Mouse (Mus musculus) erythroblast, embryonic 14.5 days (primary cell): ENCODE measurements around the gene Elf2. TPM values are rescaled to one million over a fixed set of nuclear protein-coding genes. Genes with fewer than 3 reads are reported as not detected.

Experiments used
- H3K27me3 ChIP-seq: 2 replicates; pipeline ENCODE4 v1.6.1; 2012; ENCODE audit warnings: inconsistent platforms; ENCODE audit not compliant: control insufficient read depth
- H3K36me3 ChIP-seq: 2 replicates; pipeline ENCODE4 v1.6.1; 2012; ENCODE audit warnings: mild to moderate bottlenecking, inconsistent platforms; ENCODE audit not compliant: control insufficient read depth
- H3K4me1 ChIP-seq: 2 replicates; pipeline ENCODE4 v1.6.1; 2012; ENCODE audit warnings: inconsistent platforms; ENCODE audit not compliant: control insufficient read depth
- H3K4me3 ChIP-seq: replicated peaks from 2 replicates; pipeline ENCODE3; 2012; ENCODE audit warnings: moderate library complexity, mild to moderate bottlenecking, inconsistent platforms
- H3K9me3 ChIP-seq: 2 replicates; pipeline ENCODE4 v1.6.1; 2012; ENCODE audit warnings: low read length, inconsistent platforms, mixed read lengths; ENCODE audit not compliant: control insufficient read depth
- GATA1 ChIP-seq: IDR thresholded peaks from 2 replicates; pipeline ENCODE4 v1.6.1; 2012; ENCODE audit warnings: low read length, inconsistent platforms, mixed read lengths
- TAL1 ChIP-seq: IDR thresholded peaks from 3 replicates; pipeline ENCODE4 v1.6.1; 2012; ENCODE audit warnings: low read length, inconsistent platforms, mixed read lengths
- polyA plus RNA-seq: library from polyadenylated mRNA; stranded (reverse); fragments of >175 nt; gene quantifications from 2 replicates; pipeline ENCODE4 v1.2.3, GENCODE M21; 2012

Gene Elf2
- polyA plus RNA-seq, 1 experiment = 1.4 TPM

DNA sequence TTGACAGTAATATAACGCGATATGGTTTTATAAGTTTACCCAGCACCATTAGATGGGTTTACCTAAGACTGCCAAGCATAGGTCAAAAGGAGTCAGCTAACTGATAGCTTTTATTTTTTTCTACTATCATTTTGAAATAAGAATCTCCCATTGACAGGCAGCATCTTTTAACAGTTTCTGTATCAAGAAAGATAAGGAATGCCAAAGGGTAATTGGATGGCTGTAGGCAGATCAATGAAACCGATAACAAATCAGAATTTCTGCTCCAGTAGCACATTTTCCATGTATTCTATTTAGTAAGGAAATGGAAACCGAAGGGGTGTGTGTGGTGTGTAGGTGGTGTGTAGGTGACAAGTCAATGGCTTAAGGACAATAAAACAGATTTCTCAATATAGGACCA lies 62.0 kb downstream of the Elf2 start:
- peaks cover 36% of the 10 kb centered on the region for H3K36me3 ChIP-seq
- no peaks in the 10 kb centered on the region for H3K27me3 ChIP-seq
- H3K9me3 ChIP-seq = no peaks in the 10 kb centered on the region
- H3K4me1 ChIP-seq = peaks cover 48% of the 10 kb centered on the region
- TF ChIP-seq GATA1 (no peak), TAL1 (no peak)
- peak overlapping the region; percentile 93 for H3K4me3 ChIP-seq

DNA sequence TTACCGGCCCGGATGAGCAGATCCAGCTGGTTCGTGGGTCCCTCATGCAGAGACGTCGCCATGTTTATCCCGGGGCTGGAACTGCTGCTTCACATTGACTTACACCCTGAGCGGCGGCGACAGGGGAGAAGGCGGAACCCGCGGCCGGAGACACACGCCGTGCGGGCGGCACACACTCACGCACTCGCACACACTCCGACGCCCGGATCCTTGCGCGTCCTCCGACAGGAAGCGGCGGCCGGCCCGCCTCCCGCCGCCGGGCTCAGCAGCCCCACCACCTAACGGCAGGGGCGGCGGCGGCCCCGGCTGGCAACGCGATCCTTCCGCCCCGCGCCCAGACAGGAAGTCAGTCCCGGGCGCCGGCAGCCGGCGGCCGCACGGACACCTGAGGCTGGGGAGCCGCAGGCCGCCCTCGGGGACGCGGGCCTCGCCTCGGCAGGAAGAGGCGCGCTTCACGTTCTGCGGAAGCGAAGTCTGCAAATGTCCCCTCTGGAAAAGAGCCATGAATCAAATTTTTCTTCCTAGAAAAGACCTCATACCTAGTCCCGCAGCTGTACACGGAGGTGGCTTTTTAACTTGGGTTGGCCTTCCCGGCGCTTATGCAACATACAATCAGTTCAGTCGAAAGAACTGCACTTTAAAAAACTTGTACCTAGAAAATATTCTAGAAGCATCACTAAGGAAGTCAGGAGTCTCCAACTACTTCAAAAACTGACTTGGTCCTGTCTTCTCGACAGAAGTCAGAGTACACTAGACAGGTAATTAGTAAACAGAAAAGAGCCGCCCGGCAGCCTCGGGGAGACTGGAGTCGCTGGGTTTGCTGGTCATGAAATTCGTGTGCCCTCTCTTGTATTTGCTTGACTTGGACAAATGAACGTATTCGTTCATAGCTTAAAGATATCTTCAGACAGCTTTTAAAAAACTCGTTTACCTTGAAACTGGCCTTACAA lies 63.0 kb downstream of the Elf2 start:
- Histone ChIP-seq H3K4me1 (peaks cover 48% of the 10 kb centered on the region), H3K9me3 (no peaks in the 10 kb centered on the region), H3K27me3 (no peaks in the 10 kb centered on the region), H3K36me3 (peaks cover 34% of the 10 kb centered on the region), H3K4me3 (peak overlapping the region; percentile 93)
- TF ChIP-seq TAL1 = no peak
- no peak for TF ChIP-seq GATA1

DNA sequence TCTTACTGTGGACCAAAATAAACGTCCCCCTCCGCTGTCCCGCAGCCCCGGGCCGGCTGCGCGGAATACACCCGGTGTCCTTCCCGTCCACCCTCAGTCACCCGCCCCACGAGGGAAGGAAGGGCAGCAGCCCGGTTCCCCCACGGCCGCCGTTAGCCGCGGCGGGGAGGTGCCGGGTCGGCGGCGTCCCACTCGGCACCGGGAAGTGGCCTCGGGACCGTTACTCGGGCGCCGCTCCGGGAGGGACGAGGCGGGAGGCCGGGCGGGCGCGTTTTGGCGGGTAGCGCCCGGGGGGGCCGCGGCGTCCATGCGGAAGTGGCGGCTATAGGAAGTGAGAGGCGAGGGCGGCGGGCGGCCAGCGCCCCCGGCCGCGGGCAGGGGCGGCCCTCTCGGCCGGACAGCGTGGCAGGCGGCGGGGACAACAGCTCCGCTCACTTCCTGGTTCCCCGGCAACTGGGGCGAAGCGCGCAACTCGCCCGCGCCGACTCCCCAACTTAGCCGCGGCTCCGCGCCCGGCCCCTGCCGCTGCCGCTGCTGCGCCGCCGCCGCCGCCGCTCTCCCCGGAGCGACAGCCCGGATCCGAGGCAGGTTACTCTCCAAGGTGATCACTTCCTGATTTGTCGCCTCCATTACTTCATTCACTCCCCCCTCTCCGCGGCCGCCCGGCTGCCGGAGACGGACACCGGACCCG lies 63.9 kb downstream of the Elf2 start:
- peaks cover 46% of the 10 kb centered on the region for H3K4me1 ChIP-seq
- peaks cover 34% of the 10 kb centered on the region for H3K36me3 ChIP-seq
- no peaks in the 10 kb centered on the region for H3K27me3 ChIP-seq
- TF ChIP-seq TAL1 = no peak
- no peak for TF ChIP-seq GATA1
- H3K4me3 ChIP-seq = peak overlapping the region; percentile 93
- no peaks in the 10 kb centered on the region for H3K9me3 ChIP-seq

DNA sequence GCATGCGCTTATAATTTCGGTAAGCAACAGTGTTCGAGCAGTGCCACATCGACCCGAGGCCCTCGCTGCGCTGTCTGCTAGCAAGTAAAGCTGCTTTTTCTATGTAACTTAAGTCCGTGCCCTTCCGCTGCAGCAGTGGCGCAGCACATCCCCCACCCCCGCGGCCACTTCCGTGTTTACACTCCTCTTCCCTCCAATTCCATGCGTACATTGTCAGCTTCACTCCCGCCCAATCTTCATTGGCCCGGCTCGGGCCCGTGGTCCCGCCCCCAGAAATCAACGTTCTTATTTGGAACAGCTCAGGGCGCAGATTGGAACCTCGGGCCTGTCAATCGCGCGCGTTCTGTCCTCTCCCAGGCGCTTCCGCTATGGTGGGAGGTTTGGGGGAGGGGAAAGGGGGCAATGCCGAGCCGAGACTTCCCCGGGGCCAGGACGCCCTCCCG lies 64.5 kb downstream of the Elf2 start:
- Histone ChIP-seq H3K4me1 (peaks cover 46% of the 10 kb centered on the region), H3K4me3 (peak overlapping the region; percentile 93), H3K9me3 (no peaks in the 10 kb centered on the region), H3K36me3 (peaks cover 34% of the 10 kb centered on the region), H3K27me3 (no peaks in the 10 kb centered on the region)
- TF ChIP-seq GATA1 = no peak
- TF ChIP-seq TAL1 = no peak

DNA sequence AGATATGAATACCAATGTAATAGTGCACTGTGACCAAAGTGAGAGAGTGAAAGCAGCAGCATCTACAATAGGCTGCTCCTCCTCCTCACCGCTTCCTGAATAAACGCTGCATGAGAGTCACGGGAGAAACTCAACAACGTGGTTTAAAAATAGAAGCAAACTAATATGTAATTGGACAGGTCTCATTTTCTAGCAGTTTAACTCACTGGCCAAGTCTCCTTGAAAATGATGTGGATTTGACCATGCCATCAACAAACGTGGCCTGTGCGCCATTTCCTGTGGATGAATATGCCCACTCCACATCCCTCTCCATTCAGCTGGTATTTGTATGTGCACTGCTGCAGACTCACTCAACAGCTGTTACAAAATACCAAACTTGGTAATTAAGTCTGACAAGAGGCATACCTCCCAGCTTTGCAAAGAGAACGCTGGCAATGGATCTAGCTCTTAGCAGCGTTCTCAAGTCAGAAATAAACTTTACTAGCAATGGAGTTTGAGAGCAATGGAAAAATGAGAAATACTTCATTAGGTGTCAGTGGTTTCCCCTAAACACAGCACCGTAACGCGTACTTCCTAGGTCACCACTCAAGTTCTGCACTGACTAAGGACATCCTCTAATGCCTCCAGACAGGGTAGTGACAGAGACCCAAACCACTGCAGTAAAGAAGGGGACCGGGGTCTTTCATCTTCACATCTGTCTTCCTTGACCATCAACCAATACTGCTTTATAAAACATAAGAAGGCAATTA lies 70.2 kb downstream of the Elf2 start:
- no peaks in the 10 kb centered on the region for H3K9me3 ChIP-seq
- H3K4me3 ChIP-seq = no peak overlapping the region
- no peak for TF ChIP-seq GATA1
- no peak for TF ChIP-seq TAL1
- peaks cover 55% of the 10 kb centered on the region for H3K36me3 ChIP-seq
- no peaks in the 10 kb centered on the region for H3K27me3 ChIP-seq
- peaks cover 9% of the 10 kb centered on the region for H3K4me1 ChIP-seq

DNA sequence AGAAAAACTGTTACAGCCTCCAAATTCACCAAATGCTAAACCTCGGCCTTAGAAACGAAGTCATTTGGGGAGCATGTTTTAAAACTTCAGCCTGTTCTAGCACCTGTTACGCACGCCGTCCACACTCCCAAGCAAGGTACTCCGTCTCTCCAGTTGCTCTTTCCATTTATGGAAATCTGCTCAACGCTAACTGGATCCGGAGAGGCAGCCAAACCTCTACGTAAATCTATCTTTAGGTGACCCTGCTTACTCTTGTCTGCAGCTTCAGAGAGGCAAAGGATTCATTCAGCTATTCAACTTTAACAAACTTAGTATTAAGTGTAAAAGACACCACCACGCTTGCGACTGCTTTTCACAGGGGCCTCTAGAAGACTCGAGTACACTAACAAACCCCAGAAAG lies 72.0 kb downstream of the Elf2 start:
- Histone ChIP-seq H3K4me3 (no peak overlapping the region), H3K4me1 (peaks cover 3% of the 10 kb centered on the region; the same call in 1 of the 2 replicates), H3K27me3 (no peaks in the 10 kb centered on the region), H3K9me3 (no peaks in the 10 kb centered on the region), H3K36me3 (peaks cover 63% of the 10 kb centered on the region)
- TF ChIP-seq GATA1 (no peak), TAL1 (no peak)

DNA sequence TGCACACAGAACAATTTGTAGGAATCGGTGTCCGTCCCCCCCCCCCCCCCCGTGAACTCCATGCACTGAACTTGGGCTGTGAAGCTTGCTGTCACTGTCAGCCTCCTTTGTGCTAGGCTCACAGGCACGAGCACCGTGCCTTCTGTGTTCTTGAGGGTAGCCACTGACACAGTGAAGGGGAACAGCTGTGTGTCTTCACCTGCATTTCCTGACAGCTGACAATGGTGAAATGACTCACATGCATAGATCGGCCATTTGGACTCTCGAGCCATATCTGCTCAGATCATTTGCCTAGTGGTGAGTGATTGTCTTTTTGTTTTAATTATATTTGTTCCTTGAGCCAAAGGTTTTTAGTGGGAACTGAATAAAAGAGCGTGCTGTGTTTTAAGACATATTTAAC lies 77.5 kb downstream of the Elf2 start:
- Histone ChIP-seq H3K9me3 (no peaks in the 10 kb centered on the region), H3K4me1 (no peaks in the 10 kb centered on the region), H3K4me3 (no peak overlapping the region), H3K36me3 (peaks cover 98% of the 10 kb centered on the region), H3K27me3 (no peaks in the 10 kb centered on the region)
- TF ChIP-seq TAL1 (no peak), GATA1 (no peak)

DNA sequence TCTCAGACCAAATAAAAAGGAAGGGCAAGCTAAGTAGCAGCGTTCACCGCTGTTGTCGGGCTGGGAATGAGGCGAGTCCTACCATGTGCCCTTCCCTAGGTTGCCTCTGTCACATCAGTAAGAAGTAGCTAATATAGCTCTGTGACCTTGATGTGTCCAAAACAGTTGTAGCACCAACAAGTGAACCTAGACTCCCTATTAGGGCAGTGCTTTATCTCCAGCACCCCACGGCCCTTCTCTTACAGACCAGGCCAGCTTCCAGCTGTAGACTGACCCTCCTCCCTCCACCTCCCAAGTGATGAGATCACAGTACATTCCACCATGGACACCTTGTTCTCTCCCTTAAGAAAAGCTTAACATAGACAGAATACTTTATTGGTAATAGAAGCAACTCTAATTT lies 82.4 kb downstream of the Elf2 start:
- H3K4me1 ChIP-seq = no peaks in the 10 kb centered on the region
- TF ChIP-seq TAL1 (no peak), GATA1 (no peak)
- no peaks in the 10 kb centered on the region for H3K9me3 ChIP-seq
- peaks cover 100% of the 10 kb centered on the region for H3K36me3 ChIP-seq
- no peaks in the 10 kb centered on the region for H3K27me3 ChIP-seq
- H3K4me3 ChIP-seq = no peak overlapping the region
